Mouse (Mus musculus) C2C12 (cell line): ENCODE results near the gene Rsph10b.

Experiments used
- CTCF ChIP-seq: IDR thresholded peaks from one replicate; pipeline ENCODE4 v1.5.1; 2011; ENCODE audit not compliant: control insufficient read depth, insufficient read depth, insufficient read length
- USF1 ChIP-seq: IDR thresholded peaks from one replicate; pipeline ENCODE4 v1.6.1; 2011; ENCODE audit warnings: low read depth, mild to moderate bottlenecking, control low read depth, moderate library complexity

- no peak for TF ChIP-seq CTCF
- no peak for TF ChIP-seq USF1
These were observed 33.8 kb downstream of the Rsph10b start for GRCm38 (mm10) chr5:143966671-143967070.
